ENCODE assay signal across 23 mouse cellular contexts in the genomic region with DNA sequence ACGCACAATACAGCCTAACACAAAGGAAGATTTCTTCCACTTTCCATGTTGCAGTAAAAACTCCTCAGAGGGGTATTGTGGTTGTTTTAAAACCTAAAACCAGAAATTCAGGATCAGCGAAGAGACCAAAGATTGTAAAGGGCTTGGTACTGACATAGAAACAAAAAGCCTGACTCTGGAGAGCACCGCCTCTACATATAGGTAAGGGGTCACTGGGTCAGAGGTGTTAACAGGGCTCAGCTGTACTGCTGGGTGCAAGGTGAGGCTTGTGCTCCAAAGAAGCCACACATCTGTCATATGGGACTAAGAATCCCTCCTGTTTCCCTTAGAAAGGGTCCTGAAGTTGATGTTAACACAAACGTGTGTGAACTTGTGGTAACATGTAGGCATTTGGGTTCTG.
"Had no signal": no experiment of that assay in that cellular context is flagged by ENCODE, and none has a peak within 500 bp of the region (broad histone marks: within the 10 kb centered on the region; RNA-seq: fewer than 3 reads in every experiment).

No protein-coding gene starts in this region.

- ATAC-seq: midbrain, embryonic 13.5 days; midbrain, embryonic 16.5 days had no signal

- H3K4me1 ChIP-seq: kidney, embryonic 15.5 days; lung, embryonic 15.5 days; megakaryocyte, embryonic 14.5 days; midbrain, embryonic 10.5 days; midbrain, embryonic 13.5 days; neural tube, embryonic 13.5 days had no signal

- H3K9ac ChIP-seq: kidney, embryonic 15.5 days; liver, embryonic 14.5 days; lung, embryonic 15.5 days; midbrain, embryonic 13.5 days; neural tube, embryonic 13.5 days had no signal

- H3K4me3 ChIP-seq: kidney, embryonic 15.5 days; left cerebral cortex, adult 2 months; lung, embryonic 15.5 days; megakaryocyte, embryonic 14.5 days; midbrain, embryonic 10.5 days; midbrain, embryonic 13.5 days; myocyte; neural tube, embryonic 13.5 days had no signal

- DNase-seq: kidney, adult 11 months; kidney, adult 8-10 months; kidney, postnatal 10 days; kidney, postnatal 36 days; layer of hippocampus, postnatal 36 days; lung, adult 18-20 months; lung, postnatal 10 days; lung, postnatal 36 days; retina, postnatal 1 day; right cerebral cortex, postnatal 25 days; thymus, adult 2 months; thymus, postnatal 14 days; thymus, postnatal 4 days had no signal

- H3K9me3 ChIP-seq: kidney, embryonic 15.5 days; lung, embryonic 15.5 days; megakaryocyte, embryonic 14.5 days; midbrain, embryonic 10.5 days; midbrain, embryonic 13.5 days; neural tube, embryonic 13.5 days had no signal

- H3K27ac ChIP-seq: kidney, embryonic 15.5 days; left cerebral cortex, adult 2 months; liver, embryonic 14.5 days; lung, embryonic 15.5 days; midbrain, embryonic 10.5 days; midbrain, embryonic 13.5 days; neural tube, embryonic 13.5 days had no signal

- H3K4me2 ChIP-seq: kidney, embryonic 15.5 days; lung, embryonic 15.5 days; midbrain, embryonic 13.5 days; neural tube, embryonic 13.5 days had no signal

- H3K27me3 ChIP-seq: kidney, embryonic 15.5 days; lung, embryonic 15.5 days; megakaryocyte, embryonic 14.5 days; midbrain, embryonic 13.5 days; neural tube, embryonic 13.5 days had no signal

- H3K36me3 ChIP-seq: kidney, embryonic 15.5 days; lung, embryonic 15.5 days; midbrain, embryonic 10.5 days; midbrain, embryonic 13.5 days; neural tube, embryonic 13.5 days had no signal
